Mouse (Mus musculus) mouse embryonic stem cell (cell line): ENCODE results near the gene Paxip1.

Experiments used
- in situ Hi-C, 2 experiments: fragments of 300-500 bp; cut with MboI; formaldehyde crosslinking; loops; 1 replicate in 1 of 2; 3 replicates in 1 of 2; pipeline ENCODE4 v1.14.3; 2019 to 2020; ENCODE audit warnings: low sequenced_read_pairs in 2 of 2, low pct_unique_long_range_greater_than_20kb in 1 of 2, mixed read lengths in 1 of 2; ENCODE audit not compliant: unreplicated experiment in 1 of 2

The Paxip1 gene

DNA sequence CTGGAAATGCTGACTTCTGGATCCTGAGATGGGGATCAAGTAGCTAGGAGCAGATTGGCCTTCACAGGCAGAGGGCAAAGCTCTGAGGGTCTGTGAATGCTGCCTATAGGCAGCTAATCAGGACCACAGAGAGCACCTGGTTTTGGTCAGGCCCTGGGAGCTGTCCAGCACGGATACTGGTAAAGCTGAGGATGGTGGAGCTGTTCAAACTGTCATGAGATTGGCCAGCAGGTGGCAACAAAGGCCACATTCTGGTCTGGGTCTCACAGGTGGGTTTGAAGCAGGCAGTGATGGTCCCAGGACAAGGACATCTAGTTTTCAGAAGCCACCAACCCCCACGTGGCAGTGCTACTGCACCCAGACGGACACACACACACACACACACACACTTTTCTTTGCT is 54.3 kb downstream of the Paxip1 start:
- in situ Hi-C loops, result loop anchor here (25.0 kb wide), 1 partner anchor 350 kb away; no protein-coding TSS in a partner anchor

DNA sequence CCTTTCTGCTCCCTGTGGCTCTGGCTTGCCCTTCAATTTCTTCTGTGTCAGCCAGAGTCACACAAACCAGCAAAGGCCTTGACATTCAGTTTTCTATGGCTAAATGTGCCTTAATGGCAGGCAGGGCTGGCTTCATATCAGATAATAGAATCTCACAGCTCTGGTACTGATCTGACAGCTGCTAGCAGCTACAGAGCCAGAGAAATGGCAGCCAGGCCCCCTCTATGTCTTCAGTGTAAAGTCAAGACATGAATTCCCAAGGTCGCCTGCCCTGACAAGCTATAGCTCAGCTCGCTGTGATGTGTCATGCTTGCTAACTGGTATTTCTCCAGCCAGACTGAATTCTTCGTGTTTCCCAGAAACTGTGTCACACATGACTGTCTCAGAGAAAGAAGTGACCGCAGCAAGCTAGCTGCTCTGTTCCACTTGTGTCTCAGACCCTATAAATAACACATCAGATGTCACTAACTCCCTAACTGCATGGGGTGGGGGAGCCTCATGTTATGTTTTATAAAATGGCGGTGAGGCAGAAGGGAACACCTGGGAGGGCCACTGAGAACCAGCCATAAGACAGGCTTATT is 59.1 kb downstream of the Paxip1 start:
- in situ Hi-C loops, result loop anchor here (25.0 kb wide), 1 partner anchor 355 kb away; no protein-coding TSS in a partner anchor

DNA sequence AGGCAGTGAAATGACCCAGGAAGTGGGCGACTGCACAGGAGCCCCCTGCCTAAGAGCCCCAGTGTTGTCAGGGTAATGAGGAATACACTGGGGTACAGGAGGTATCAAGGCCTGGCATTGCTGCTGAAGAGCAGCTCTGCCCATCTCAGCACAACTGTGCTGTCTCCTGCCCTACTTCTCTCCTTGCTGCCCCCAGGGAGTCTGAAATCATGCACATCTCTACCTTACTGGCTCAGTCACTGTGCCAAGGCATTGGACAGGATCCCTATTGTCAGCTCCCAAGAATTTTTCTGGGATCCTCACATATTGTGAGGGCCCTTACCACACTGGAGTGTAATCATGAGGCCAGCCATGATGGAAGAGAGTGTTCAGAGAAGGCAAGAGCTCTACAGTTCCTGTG is 60.1 kb downstream of the Paxip1 start:
- in situ Hi-C loops, result loop anchor here (25.0 kb wide), 1 partner anchor 356 kb away; no protein-coding TSS in a partner anchor

DNA sequence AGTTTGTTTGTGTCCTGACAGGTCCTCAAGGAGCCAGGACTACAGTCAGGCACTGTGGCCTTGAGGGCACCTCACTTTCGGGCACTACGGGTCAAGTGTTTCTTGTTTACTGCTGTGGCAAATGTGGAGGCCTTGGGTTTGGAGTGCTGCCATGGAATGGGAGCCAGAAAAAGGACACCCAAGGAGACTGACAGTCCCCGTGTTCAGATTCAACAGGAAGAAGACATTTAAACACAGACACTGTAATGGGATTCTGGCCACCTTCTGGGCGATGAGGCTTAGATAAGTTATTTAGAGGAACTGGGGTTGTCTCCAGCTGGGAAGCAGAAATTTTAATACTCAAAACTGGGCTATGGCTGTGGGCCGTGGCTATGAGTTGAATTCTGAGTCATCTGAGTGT is 60.8 kb downstream of the Paxip1 start:
- in situ Hi-C loops, result loop anchor here (25.0 kb wide), 1 partner anchor 357 kb away; no protein-coding TSS in a partner anchor

DNA sequence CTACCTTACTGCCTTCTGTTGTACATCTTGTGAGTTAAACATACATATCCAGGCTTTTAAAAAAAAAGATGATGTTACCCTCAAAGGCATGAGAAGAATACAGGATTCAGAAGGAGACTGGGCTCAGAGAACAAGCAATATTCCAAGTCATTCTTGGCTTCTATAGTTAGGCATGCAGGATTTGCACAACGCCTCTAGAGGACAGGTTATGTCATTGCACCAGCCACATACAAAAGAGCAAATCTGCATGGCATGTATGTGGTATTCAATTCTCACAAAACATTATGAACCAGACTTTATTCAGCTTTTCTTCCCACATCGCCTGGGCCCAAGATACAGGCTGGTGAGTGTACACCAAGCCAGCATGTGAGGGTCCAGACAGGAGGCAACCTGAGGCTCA is 67.0 kb downstream of the Paxip1 start:
- in situ Hi-C loops, result no loop called here

DNA sequence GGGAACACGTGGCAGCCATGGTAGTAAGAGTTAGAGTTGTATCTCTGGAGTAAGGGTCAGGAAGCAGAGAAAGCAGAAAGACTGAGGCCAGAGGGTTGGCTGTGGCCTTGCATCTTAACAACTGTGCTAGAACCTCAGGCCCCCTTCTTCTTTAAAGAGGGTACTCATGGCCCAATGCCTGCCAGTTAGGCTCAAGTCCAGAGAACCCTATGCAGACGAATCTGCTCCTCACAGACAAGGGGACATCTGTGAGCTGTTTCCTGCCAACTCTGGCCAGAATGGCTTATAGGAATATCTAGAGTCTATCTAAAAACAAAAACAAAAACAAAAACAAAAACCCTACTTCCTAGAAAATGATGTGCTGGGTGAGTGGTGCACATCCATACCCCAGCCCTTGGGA is 72.2 kb downstream of the Paxip1 start:
- in situ Hi-C loops, result no loop called here

DNA sequence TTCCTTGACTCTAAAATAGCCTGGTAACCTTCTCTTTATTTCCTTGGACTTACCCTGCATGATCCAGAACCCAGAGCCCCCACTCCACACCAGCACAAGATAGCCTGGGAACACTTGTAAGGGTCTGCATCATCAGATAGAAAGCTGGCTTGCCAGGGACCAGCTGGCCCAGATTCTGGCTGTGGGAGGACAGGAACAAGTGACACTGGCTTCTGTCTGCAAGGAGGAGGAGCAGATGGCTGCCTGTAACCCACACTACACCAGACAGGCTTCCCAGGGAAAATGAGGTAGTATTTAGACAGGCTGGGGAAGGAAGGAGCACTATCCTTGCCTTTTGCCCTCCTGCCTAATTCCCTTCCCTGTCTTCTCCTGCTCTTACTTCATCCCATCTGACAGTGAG is 74.2 kb downstream of the Paxip1 start:
- in situ Hi-C loops, result no loop called here

DNA sequence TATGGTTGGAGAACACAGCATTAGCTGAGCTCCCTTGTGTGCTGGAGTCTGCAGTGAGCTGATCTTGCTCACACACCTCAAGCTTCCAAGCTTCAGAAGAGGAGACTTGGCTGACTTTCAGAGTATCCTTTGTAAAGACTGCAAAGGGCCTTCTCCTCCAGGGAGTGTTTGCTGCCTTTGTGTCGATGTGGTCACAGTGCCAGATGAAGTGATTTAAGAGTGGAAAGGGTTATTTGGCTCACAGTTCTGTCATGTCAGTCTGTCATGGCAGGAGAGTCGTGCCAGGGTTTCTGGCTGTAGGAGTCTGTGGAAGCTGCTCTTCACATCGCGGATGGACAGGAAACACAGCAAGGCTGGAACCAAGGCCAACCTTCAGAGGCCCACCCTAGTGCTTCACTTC is 75.5 kb downstream of the Paxip1 start:
- in situ Hi-C loops, result no loop called here

DNA sequence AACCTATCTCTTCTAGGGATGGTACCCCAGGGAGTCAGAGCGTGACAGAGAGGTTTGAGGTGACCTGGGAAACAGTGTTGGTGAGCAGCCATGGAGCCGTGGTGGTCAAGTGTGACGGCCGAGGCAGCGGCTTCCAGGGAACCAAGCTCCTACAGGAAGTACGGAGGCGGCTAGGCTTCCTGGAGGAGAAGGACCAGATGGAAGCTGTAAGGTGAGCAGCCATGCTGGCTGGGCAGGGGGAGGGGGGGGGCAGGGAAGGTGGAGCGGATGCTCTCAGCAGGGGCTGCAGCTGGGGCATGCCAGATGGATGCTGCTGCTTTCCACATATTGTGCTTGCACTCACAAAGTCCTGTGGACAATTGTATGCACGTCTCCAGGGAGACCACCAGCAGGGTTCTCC is 77.1 kb downstream of the Paxip1 start:
- in situ Hi-C loops, result no loop called here

DNA sequence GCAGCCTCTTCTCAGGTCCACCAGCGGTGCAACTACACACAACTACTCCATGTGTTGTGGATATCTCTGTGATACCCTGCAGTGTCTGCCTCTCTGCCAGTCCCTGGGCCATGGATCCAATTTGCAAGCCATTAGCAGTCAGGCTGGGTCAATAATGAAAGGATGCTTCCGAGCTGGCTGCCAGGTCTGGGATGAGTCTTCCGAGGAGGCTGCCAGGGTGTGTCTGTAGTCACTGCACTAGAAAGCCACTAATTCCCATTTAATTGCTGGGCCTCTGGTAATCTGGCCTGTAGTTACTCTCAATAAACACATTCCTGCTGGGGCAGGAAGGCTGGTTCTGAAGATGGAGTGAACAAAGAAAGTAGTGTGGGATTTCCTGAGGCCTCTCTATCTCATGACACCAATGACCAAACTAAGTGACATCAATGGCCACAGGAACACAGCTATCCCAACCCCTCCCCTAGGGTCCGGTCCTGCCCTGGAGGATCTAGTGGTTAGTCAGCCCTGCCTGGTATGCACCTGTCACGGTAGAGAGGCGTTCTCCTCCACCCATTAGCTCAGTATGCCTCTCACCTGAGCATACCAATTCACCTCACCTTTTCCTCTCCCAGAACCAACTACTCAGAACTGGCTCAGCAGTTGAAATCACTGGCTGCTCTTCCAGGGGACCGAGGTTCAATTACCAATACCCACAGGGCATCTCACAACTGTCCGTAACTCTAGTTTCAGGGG is 79.9 kb downstream of the Paxip1 start:
- in situ Hi-C loops, result no loop called here

DNA sequence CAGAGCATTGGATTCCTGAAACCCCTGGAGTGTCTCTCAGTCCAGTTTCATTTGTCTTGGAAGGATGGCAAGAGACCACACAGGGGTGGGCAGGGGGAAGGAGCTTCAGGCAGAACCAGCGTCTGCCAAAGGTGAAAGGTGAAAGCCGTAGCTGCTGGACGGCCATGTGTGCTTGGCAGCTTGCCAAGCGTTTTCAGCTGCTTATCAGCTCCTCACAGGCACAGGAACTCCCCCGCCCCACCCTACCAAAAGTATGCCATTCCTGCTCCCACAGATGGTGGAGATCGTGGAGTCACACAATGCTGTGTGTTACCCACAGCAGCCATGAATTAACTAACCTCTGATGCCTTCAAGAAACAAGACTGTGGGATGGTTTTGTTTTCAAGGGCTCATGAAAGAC is 83.3 kb downstream of the Paxip1 start:
- in situ Hi-C loops, result no loop called here

DNA sequence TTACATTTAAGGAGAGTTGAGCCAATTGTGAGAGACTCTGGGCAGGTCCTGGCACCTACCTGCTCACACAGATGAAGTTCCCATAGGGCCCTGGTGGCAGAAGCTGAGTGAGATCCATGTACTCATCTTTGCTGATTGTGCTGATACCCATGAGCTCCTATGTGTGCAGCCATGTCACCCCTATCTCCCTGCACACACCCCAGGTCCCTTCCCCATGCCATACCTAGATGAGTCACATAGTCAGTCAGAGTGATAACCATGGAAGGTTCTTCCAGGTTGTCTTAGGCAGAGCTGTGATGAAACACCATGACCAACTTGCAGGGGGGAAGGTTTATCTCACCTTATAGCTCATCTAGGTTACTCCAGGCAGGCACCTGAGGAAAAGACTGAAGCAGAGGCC is 84.2 kb downstream of the Paxip1 start:
- in situ Hi-C loops, result no loop called here

DNA sequence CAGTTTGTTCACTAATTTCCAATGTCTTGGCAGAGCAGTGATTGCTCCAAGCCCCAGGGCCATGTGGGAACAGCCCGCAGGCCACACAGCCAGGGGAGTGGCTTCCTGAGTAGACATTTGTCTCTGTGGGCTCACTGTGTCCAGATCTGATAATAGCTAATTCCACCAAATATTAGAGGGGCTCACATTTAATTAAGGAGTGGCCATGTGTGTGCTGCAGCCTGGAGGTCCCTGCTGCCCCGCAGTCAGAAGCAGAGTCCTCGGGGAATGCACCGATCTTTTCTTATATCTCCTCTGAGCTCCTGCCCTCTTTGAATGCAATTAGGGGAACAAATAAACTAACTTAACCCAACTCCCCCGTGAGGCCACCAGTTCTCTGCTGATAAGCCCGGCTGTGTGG is 84.9 kb downstream of the Paxip1 start:
- in situ Hi-C loops, result no loop called here

DNA sequence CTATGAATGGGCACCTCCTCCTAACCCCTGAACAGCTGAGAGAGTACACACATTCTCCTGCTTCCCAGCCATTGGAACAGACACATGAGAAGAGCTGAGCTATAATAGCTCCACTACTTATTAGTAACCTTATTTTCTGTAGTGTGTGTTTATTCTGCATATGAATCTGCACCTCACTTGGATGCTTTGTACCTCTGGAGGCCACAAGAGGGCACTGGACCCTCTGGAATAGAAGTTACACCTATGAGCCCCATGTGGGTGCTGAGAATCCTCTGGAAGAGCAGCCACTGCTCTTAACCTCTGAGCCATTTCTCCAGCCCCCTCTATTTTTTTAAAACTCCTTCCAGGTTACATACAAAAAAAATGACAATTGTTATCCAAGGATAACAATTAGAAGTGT is 86.5 kb downstream of the Paxip1 start:
- in situ Hi-C loops, result no loop called here

DNA sequence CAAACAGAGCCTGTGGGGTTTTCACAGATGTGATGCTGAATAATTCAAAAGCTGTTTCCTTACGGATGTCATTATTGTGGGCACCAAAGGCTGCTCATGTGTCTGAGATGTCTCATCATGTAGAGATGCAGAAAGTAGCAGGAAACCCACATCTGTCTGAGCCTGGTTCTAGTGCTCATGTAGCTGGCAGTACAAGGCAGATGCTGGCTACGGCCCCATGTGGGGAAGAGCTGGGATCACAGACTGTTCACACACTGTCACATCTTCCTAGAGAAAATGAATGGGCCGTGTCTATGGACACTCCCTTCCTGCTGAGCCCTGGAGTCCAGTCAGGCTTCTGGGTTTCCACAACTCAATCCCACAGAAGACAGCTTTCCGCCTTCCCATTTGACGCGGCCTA is 89.0 kb downstream of the Paxip1 start:
- in situ Hi-C loops, result no loop called here
